Comparison of ENCODE assay signal across 17 mouse cellular contexts in genomic region chr11:103343881-103344280, GRCm38 (mm10). TPM values are rescaled to one million over a fixed set of nuclear protein-coding genes. Genes with fewer than 3 reads are reported as not detected.
A peak's percentile ranks its signal among the peaks of the same experiment; 100 is the strongest.
DNase-seq lines count a peak whose midpoint lies in the region; ATAC-seq and TF ChIP-seq lines count a peak whose summit lies in the region.
"Had no signal": no experiment of that assay in that cellular context is flagged by ENCODE, and none has a peak within 500 bp of the region (broad histone marks: within the 10 kb centered on the region; RNA-seq: fewer than 3 reads in every experiment).

No protein-coding gene starts in this region.

- peaks cover 34 to 72% of the 10 kb centered on the region in 2 experiments for H3K4me1 ChIP-seq in CH12.LX (ENCODE audit: control insufficient read depth in 1 of 2, insufficient read depth in 2 of 2)
- H3K4me1 ChIP-seq in bone marrow macrophage, adult 2 months (ENCODE audit: control insufficient read depth, insufficient read depth, low read length), result peaks cover 51% of the 10 kb centered on the region
- peaks cover 33% of the 10 kb centered on the region for H3K4me1 ChIP-seq in liver, embryonic 15.5 days (replicated peaks)

- H3K79me2 ChIP-seq in CH12.LX (replicated peaks; ENCODE audit: control insufficient read depth, extremely low read depth, insufficient read depth, poor library complexity, severe bottlenecking), result peaks cover 13% of the 10 kb centered on the region

- H3K27me3 ChIP-seq in CH12.LX (replicated peaks), result no peaks in the 10 kb centered on the region
- H3K27me3 ChIP-seq in liver, embryonic 15.5 days, result no peaks in the 10 kb centered on the region
- H3K27me3 ChIP-seq: limb, embryonic 15.5 days; neural tube, embryonic 12.5 days had no signal

- no peak for DNase-seq in layer of hippocampus, adult 2 months (ENCODE audit: low spot score in 2 of 2)
- no peak for DNase-seq in layer of hippocampus, postnatal 25 days (ENCODE audit: extremely low spot score in 1 of 2, low spot score in 1 of 2)
- DNase-seq in CH12.LX (ENCODE audit: extremely low read depth), result peak; percentile 61
- no peak for DNase-seq in gastrocnemius, postnatal 10 days
- DNase-seq in embryo, embryonic 10.5 days (ENCODE audit: low spot score), result no peak
- DNase-seq: adrenal gland, postnatal 36 days; cerebellum, postnatal 25 days; gastrocnemius, postnatal 25 days; heart, postnatal 4 days; layer of hippocampus, adult 9-11 months; right cerebral cortex, postnatal 25 days had no signal

- H3K4me3 ChIP-seq in layer of hippocampus, adult 2 months, result no peak overlapping the region
- H3K4me3 ChIP-seq in CH12.LX (replicated peaks in 1 of 3; ENCODE audit: low read depth in 2 of 3, low read length in 2 of 3, poor library complexity in 1 of 3), result peak overlapping the region; percentile 61 to 78 (median 64)
- H3K4me3 ChIP-seq in bone marrow macrophage, adult 2 months (ENCODE audit: insufficient read depth, low read length), result peak overlapping the region; percentile 27
- peak overlapping the region; percentile 35 for H3K4me3 ChIP-seq in liver, embryonic 15.5 days (replicated peaks)
- H3K4me3 ChIP-seq: embryonic facial prominence, embryonic 12.5 days; limb, embryonic 15.5 days; neural tube, embryonic 12.5 days had no signal

- peak overlapping the region; percentile 72 for H3K9ac ChIP-seq in CH12.LX (ENCODE audit: insufficient read depth, low read depth)
- no peak overlapping the region for H3K9ac ChIP-seq in liver, embryonic 15.5 days
- H3K9ac ChIP-seq: embryonic facial prominence, embryonic 12.5 days; limb, embryonic 15.5 days; neural tube, embryonic 12.5 days had no signal

- 0 out of 2 replicates have a peak overlapping the region, but pooled peaks have one; percentile 66 for H3K27ac ChIP-seq in layer of hippocampus, adult 2 months
- peak overlapping the region; percentile 61; the same call in 1 of the 2 replicates for H3K27ac ChIP-seq in CH12.LX (ENCODE audit: insufficient read depth, low read depth)
- H3K27ac ChIP-seq in bone marrow macrophage, adult 2 months (ENCODE audit: insufficient read depth, low read depth, low read length), result no peak overlapping the region
- H3K27ac ChIP-seq in liver, embryonic 15.5 days (replicated peaks), result 0 out of 2 replicates have a peak overlapping the region, but pooled peaks have one; percentile 10
- H3K27ac ChIP-seq: embryonic facial prominence, embryonic 12.5 days; kidney, postnatal 0 days; limb, embryonic 15.5 days; neural tube, embryonic 12.5 days had no signal

- peaks cover 38 to 64% of the 10 kb centered on the region in 2 experiments for H3K36me3 ChIP-seq in CH12.LX (replicated peaks in 1 of 2; ENCODE audit: control insufficient read depth in 1 of 2, insufficient read depth in 1 of 2, low read length in 1 of 2)
- H3K36me3 ChIP-seq in liver, embryonic 15.5 days (replicated peaks), result no peaks in the 10 kb centered on the region
- H3K36me3 ChIP-seq: embryonic facial prominence, embryonic 12.5 days; limb, embryonic 15.5 days; neural tube, embryonic 12.5 days had no signal

- TF ChIP-seq CTCF in layer of hippocampus, adult 2 months (conservative IDR thresholded peaks at IDR 0.05), result no peak
- TF ChIP-seq CTCF in CH12.LX (conservative IDR thresholded peaks at IDR 0.05 in 1 of 2, IDR thresholded peaks at IDR 0.05 in 1 of 2; ENCODE audit: low read depth in 2 of 2, low read length in 2 of 2), result no peak
- no peak; the same call in 1 of the 2 replicates for TF ChIP-seq CTCF in bone marrow macrophage, adult 2 months (IDR thresholded peaks at IDR 0.05; ENCODE audit: low read depth, low read length)

- peak; percentile 27; the same call in 1 of the 2 replicates for TF ChIP-seq EP300 in CH12.LX (IDR thresholded peaks at IDR 0.05; ENCODE audit: low read length)

- ATAC-seq in liver, embryonic 15.5 days (ENCODE audit: insufficient read depth), result no peak

- dilution Hi-C loops in CH12.LX (cut with MboI; ENCODE audit: extremely low pct_ligation_motif_present, extremely low pct_unique_long_range_greater_than_20kb, low sequenced_read_pairs), result no loop called here

- no peak for TF ChIP-seq POLR2A in CH12.LX (IDR thresholded peaks at IDR 0.05; ENCODE audit: low read depth, low read length)
- no peak for TF ChIP-seq POLR2A in bone marrow macrophage, adult 2 months (IDR thresholded peaks at IDR 0.05; ENCODE audit: borderline replicate concordance, low read depth, low read length)

- no peak for TF ChIP-seq RAD21 in CH12.LX (IDR thresholded peaks at IDR 0.05; ENCODE audit: low read depth, low read length)

- peak overlapping the region; percentile 85 for H3K4me2 ChIP-seq in CH12.LX (ENCODE audit: insufficient read depth, low read depth, poor library complexity, severe bottlenecking)
- peak overlapping the region; percentile 51 for H3K4me2 ChIP-seq in liver, embryonic 15.5 days
- H3K4me2 ChIP-seq: embryonic facial prominence, embryonic 12.5 days; limb, embryonic 15.5 days; neural tube, embryonic 12.5 days had no signal

- H3K9me3 ChIP-seq in CH12.LX (replicated peaks; ENCODE audit: low read length), result peaks cover 6% of the 10 kb centered on the region
- no peaks in the 10 kb centered on the region for H3K9me3 ChIP-seq in liver, embryonic 15.5 days (replicated peaks)
- H3K9me3 ChIP-seq: embryonic facial prominence, embryonic 12.5 days; limb, embryonic 15.5 days; neural tube, embryonic 12.5 days had no signal

- WGBS in liver, embryonic 15.5 days (ENCODE audit: insufficient replicate concordance), result 17% methylated on average over 1 of the region's 1 CpGs

- in situ Hi-C loops in CH12.LX (cut with MboI; ENCODE audit: low pct_ligation_motif_present, low pct_unique_long_range_greater_than_20kb, low sequenced_read_pairs), result loop anchor here (5.0 kb wide), 1 partner anchor 213 kb away; no protein-coding TSS in a partner anchor

TF ChIP-seq in CH12.LX, 34 proteins besides CTCF, POLR2A, EP300 and RAD21:
- TF ChIP-seq TCF12 (IDR thresholded peaks at IDR 0.05; ENCODE audit: low read depth, low read length), result peak; percentile 27; the same call in 1 of the 2 replicates
- TF ChIP-seq NRF1 (IDR thresholded peaks at IDR 0.05; ENCODE audit: low read depth, low read length), result no peak
- no peak for TF ChIP-seq ZKSCAN1 (IDR thresholded peaks at IDR 0.05; ENCODE audit: borderline replicate concordance, low read depth, low read length)
- TF ChIP-seq POLR2AphosphoS2 (IDR thresholded peaks at IDR 0.05; ENCODE audit: low read depth, low read length), result no peak
- TF ChIP-seq MYC (IDR thresholded peaks at IDR 0.05; ENCODE audit: low read depth, low read length), result no peak
- no peak for TF ChIP-seq CHD1 (IDR thresholded peaks at IDR 0.05; ENCODE audit: low read depth, low read length)
- no peak for TF ChIP-seq E2F4 (IDR thresholded peaks at IDR 0.05; ENCODE audit: insufficient replicate concordance, low read depth, low read length)
- no peak for TF ChIP-seq JUN (IDR thresholded peaks at IDR 0.05; ENCODE audit: insufficient read depth, low read depth, low read length)
- no peak for TF ChIP-seq SMC3 (IDR thresholded peaks at IDR 0.05; ENCODE audit: low read depth, low read length)
- TF ChIP-seq MAX (IDR thresholded peaks at IDR 0.05; ENCODE audit: low read length), result no peak
- peak; percentile 49; the same call in 1 of the 2 replicates for TF ChIP-seq ETS1 (conservative IDR thresholded peaks at IDR 0.05; ENCODE audit: low read depth, low read length)
- no peak for TF ChIP-seq UBTF (IDR thresholded peaks at IDR 0.05; ENCODE audit: low read depth, low read length)
- TF ChIP-seq MAFK (IDR thresholded peaks at IDR 0.05; ENCODE audit: insufficient replicate concordance, low read length), result no peak
- TF ChIP-seq PAX5 (IDR thresholded peaks at IDR 0.05; ENCODE audit: low read length), result no peak
- TF ChIP-seq CHD2 (IDR thresholded peaks at IDR 0.05; ENCODE audit: low read length), result no peak; the same call in 1 of the 2 replicates
- no peak for TF ChIP-seq USF2 (conservative IDR thresholded peaks at IDR 0.05; ENCODE audit: low read depth, low read length)
- 0 out of 2 replicates have a peak, but pooled peaks have one; percentile 33 for TF ChIP-seq MAZ (IDR thresholded peaks at IDR 0.05; ENCODE audit: low read depth, low read length)
- no peak for TF ChIP-seq HCFC1 (IDR thresholded peaks at IDR 0.05; ENCODE audit: low read depth, low read length)
- TF ChIP-seq ZNF384 (IDR thresholded peaks at IDR 0.05; ENCODE audit: low read depth, low read length), result no peak
- TF ChIP-seq BHLHE40 (IDR thresholded peaks at IDR 0.05; ENCODE audit: low read depth, low read length), result peak; percentile 14; the same call in 1 of the 2 replicates
- peak; percentile 94 for TF ChIP-seq MEF2A (IDR thresholded peaks at IDR 0.05; ENCODE audit: borderline replicate concordance, low read depth, low read length)
- TF ChIP-seq TBP (conservative IDR thresholded peaks at IDR 0.05; ENCODE audit: low read depth, low read length), result no peak
- no peak for TF ChIP-seq RCOR1 (conservative IDR thresholded peaks at IDR 0.05; ENCODE audit: low read depth, low read length)
- TF ChIP-seq USF1 (IDR thresholded peaks at IDR 0.05; ENCODE audit: low read depth, low read length), result no peak
- no peak for TF ChIP-seq ZC3H11A (IDR thresholded peaks at IDR 0.05; ENCODE audit: low read depth, low read length)
- no peak for TF ChIP-seq MXI1 (IDR thresholded peaks at IDR 0.05; ENCODE audit: low read depth, low read length)
- TF ChIP-seq NELFE (IDR thresholded peaks at IDR 0.05; ENCODE audit: low read depth, low read length), result no peak
TF ChIP-seq in CH12.LX: peak in this region for 5.

RNA-seq across cellular contexts. Expression of gene Arhgap27, which starts 19.6 kb away (rescaled TPM):
- total RNA-seq in layer of hippocampus, adult 2 months (2021), result 10 to 100 TPM; 11.8 to 14.0 TPM
- total RNA-seq in layer of hippocampus, postnatal 25 days (2021), result 1 to 10 TPM; 8.6 to 9.3 TPM
- total RNA-seq in CH12.LX (2012; rRNA removed) (24.4 and 26.1 TPM in 2 replicates), CH12.LX (2014; rRNA removed) (11.4 and 11.8 TPM in 2 replicates)
- polyA plus RNA-seq in CH12.LX (2012; ENCODE audit: insufficient read length, low read depth), result 26.7 and 30.9 TPM in 2 replicates
- 23.8 and 24.6 TPM in 2 replicates for polyA plus RNA-seq in bone marrow macrophage, adult 2 months (2012; ENCODE audit: insufficient read depth, insufficient read length, missing spikeins)
- polyA plus RNA-seq in liver, embryonic 15.5 days (2015; fragmentation: Nextera tagmentation; extraction: Ambion mirVana), result 2.7 and 3.0 TPM in 2 replicates
- 10 to 100 TPM in 1 of 2 experiments, 1 to 10 TPM in 1; 9.7 to 12.6 TPM for total RNA-seq in gastrocnemius, postnatal 10 days (2021)
